Mouse (Mus musculus) A20 (cell line): ENCODE results near the gene Tbce.
"Not testable (repeated sequence)": the region's sequence is repeated elsewhere in the genome, so short reads cannot be mapped to it uniquely, and the experiment has no call there.

Experiments
- DNase-seq: peaks from one replicate; pipeline ENCODE4 v3.0.0-alpha.2; 2011; ENCODE audit warnings: low read depth, low spot score

The Tbce gene

GRCm38 (mm10) chr13:14034073-14034348, 5.4 kb downstream of the Tbce start:
- DNase-seq = peak; percentile 82

- no peak for DNase-seq
These were observed 5.9 kb downstream of the Tbce start for GRCm38 (mm10) chr13:14033309-14034072.

- no peak for DNase-seq
These were observed 13.2 kb downstream of the Tbce start for GRCm38 (mm10) chr13:14026154-14026820.

- no peak for DNase-seq
These were observed 13.9 kb downstream of the Tbce start for GRCm38 (mm10) chr13:14025554-14025953.

- not testable (repeated sequence) for DNase-seq
These were observed 18.0 kb downstream of the Tbce start for GRCm38 (mm10) chr13:14021417-14021816.

- DNase-seq = no peak
These were observed 20.6 kb downstream of the Tbce start for GRCm38 (mm10) chr13:14018852-14019251.

GRCm38 (mm10) chr13:14018283-14018682, 21.2 kb downstream of the Tbce start:
- no peak for DNase-seq

- DNase-seq = no peak
These were observed 23.8 kb downstream of the Tbce start for GRCm38 (mm10) chr13:14015609-14016008.

- DNase-seq = no peak
These were observed 24.9 kb downstream of the Tbce start for GRCm38 (mm10) chr13:14014540-14014939.

- DNase-seq = no peak
These were observed 25.4 kb downstream of the Tbce start for GRCm38 (mm10) chr13:14014001-14014400.

- DNase-seq = no peak
These were observed 27.9 kb downstream of the Tbce start for GRCm38 (mm10) chr13:14011454-14011995.

GRCm38 (mm10) chr13:14006056-14006455, 33.4 kb downstream of the Tbce start:
- no peak for DNase-seq

GRCm38 (mm10) chr13:14004999-14005398, 34.4 kb downstream of the Tbce start:
- no peak for DNase-seq

- peak; percentile 23 for DNase-seq
These were observed 35.4 kb downstream of the Tbce start for GRCm38 (mm10) chr13:14004086-14004485.

- no peak for DNase-seq
These were observed 36.7 kb downstream of the Tbce start for GRCm38 (mm10) chr13:14002706-14003105.

GRCm38 (mm10) chr13:13997476-13997875, 42.0 kb downstream of the Tbce start:
- no peak for DNase-seq

- no peak for DNase-seq
These were observed 44.4 kb downstream of the Tbce start for GRCm38 (mm10) chr13:13995046-13995445.

- DNase-seq = no peak
These were observed 46.4 kb downstream of the Tbce start for GRCm38 (mm10) chr13:13993041-13993440.

GRCm38 (mm10) chr13:13990391-13990790, 49.0 kb downstream of the Tbce start:
- no peak for DNase-seq

- no peak for DNase-seq
These were observed 50.3 kb downstream of the Tbce start for GRCm38 (mm10) chr13:13989135-13989534.

- DNase-seq = no peak
These were observed 55.9 kb downstream of the Tbce start for GRCm38 (mm10) chr13:13983523-13983922.

- not testable (repeated sequence) for DNase-seq
These were observed 57.6 kb downstream of the Tbce start for GRCm38 (mm10) chr13:13981842-13982241.

GRCm38 (mm10) chr13:13969796-13970195, 69.6 kb downstream of the Tbce start:
- no peak for DNase-seq
